Mouse (Mus musculus): ENCODE measurements around the gene Cpped1. TPM values are rescaled to one million over a fixed set of nuclear protein-coding genes. Genes with fewer than 3 reads are reported as not detected.
A peak's percentile ranks its signal among the peaks of the same experiment; 100 is the strongest.

Gene Cpped1
- polyA plus RNA-seq, 1 experiment from 2014 or later = 37.3 TPM

DNA sequence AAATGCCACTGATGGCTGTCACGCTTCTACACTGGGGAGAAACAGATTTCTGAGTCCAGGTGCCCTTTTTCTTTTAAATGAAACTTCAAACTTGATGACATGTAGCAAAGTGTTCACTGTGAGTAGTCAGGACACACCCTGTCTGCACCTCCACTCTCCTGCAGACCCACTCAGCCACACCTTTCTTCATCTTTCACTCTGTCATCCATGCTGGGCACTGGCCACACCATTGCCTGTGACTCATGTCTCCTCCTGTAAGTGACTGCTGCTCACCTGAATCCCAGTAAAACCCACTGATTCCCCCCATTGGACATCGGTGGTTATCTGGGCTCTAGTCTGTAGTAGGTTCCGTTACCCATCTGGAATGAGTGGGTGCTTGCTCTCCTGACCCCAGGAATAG is 118.8 kb downstream of the Cpped1 start:
- H3K36me3 ChIP-seq (ENCODE audit: control insufficient read depth, insufficient read depth) = no peaks in the 10 kb centered on the region
- H3K9me3 ChIP-seq (replicated peaks; ENCODE audit: control insufficient read depth, low read length) = 0 out of 2 replicates have a peak, but pooled peaks cover 4% of the 10 kb centered on the region
- no peak overlapping the region for H3K9ac ChIP-seq (ENCODE audit: low read length)
- no peak overlapping the region for H3K4me3 ChIP-seq (ENCODE audit: low read length)
- no peak for ATAC-seq (replicated peaks; ENCODE audit: extremely low read depth, insufficient read depth, low FRiP score)
- no peak overlapping the region for H3K4me2 ChIP-seq (ENCODE audit: low read depth, low read length)
- no peaks in the 10 kb centered on the region for H3K27me3 ChIP-seq (ENCODE audit: control insufficient read depth, insufficient read depth, low read length)
- no peaks in the 10 kb centered on the region for H3K4me1 ChIP-seq (ENCODE audit: control insufficient read depth, insufficient read depth, low read length)
- H3K27ac ChIP-seq (ENCODE audit: low read length) = no peak overlapping the region
- 84% methylated on average over 3 of the region's 3 CpGs for WGBS

GRCm38 (mm10) chr16:11785806-11786205 is 123.4 kb downstream of the Cpped1 start:
- Histone ChIP-seq H3K36me3 (ENCODE audit: control insufficient read depth, insufficient read depth) (no peaks in the 10 kb centered on the region), H3K4me1 (ENCODE audit: control insufficient read depth, insufficient read depth, low read length) (peaks cover 5% of the 10 kb centered on the region), H3K9ac (ENCODE audit: low read length) (no peak overlapping the region), H3K9me3 (replicated peaks; ENCODE audit: control insufficient read depth, low read length) (no peaks in the 10 kb centered on the region), H3K27me3 (ENCODE audit: control insufficient read depth, insufficient read depth, low read length) (no peaks in the 10 kb centered on the region), H3K27ac (ENCODE audit: low read length) (no peak overlapping the region), H3K4me2 (ENCODE audit: low read depth, low read length) (no peak overlapping the region), H3K4me3 (ENCODE audit: low read length) (no peak overlapping the region)
- WGBS = 54% methylated on average over 4 of the region's 4 CpGs
- ATAC-seq (replicated peaks; ENCODE audit: extremely low read depth, insufficient read depth, low FRiP score) = peak; percentile 14; the same call in 1 of the 2 replicates

- Histone ChIP-seq H3K9me3 (replicated peaks; ENCODE audit: control insufficient read depth, low read length) (no peaks in the 10 kb centered on the region), H3K36me3 (ENCODE audit: control insufficient read depth, insufficient read depth) (no peaks in the 10 kb centered on the region), H3K27ac (ENCODE audit: low read length) (no peak overlapping the region), H3K27me3 (ENCODE audit: control insufficient read depth, insufficient read depth, low read length) (no peaks in the 10 kb centered on the region), H3K4me1 (ENCODE audit: control insufficient read depth, insufficient read depth, low read length) (peaks cover 5% of the 10 kb centered on the region), H3K4me2 (ENCODE audit: low read depth, low read length) (no peak overlapping the region), H3K4me3 (ENCODE audit: low read length) (no peak overlapping the region), H3K9ac (ENCODE audit: low read length) (no peak overlapping the region)
- WGBS = 65% methylated on average over 4 of the region's 4 CpGs
- no peak for ATAC-seq (replicated peaks; ENCODE audit: extremely low read depth, insufficient read depth, low FRiP score)
Observed at GRCm38 (mm10) chr16:11784354-11784753, 124.9 kb downstream of the Cpped1 start.

DNA sequence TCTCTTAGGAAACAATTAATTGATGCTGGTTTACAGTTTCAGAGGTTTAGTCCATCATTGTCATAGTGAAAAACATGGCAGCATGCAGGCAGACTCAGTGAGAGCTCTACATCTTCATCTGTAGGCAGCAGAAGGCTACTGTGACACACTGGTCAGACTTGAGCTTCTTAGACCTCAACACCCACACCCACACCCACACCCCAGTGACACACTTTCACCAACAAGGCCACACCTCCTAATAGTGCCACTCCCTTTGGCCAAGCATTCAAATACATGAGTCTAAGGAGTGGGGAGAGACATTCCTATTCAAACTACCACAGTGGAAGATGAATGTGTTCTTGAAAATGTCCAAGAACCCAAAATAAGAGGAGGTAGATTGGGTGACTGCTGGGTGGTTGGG is 125.9 kb downstream of the Cpped1 start:
- no peak overlapping the region for H3K9ac ChIP-seq (ENCODE audit: low read length)
- no peak overlapping the region for H3K4me2 ChIP-seq (ENCODE audit: low read depth, low read length)
- H3K9me3 ChIP-seq (replicated peaks; ENCODE audit: control insufficient read depth, low read length) = no peaks in the 10 kb centered on the region
- no peak overlapping the region for H3K27ac ChIP-seq (ENCODE audit: low read length)
- peaks cover 5% of the 10 kb centered on the region for H3K4me1 ChIP-seq (ENCODE audit: control insufficient read depth, insufficient read depth, low read length)
- no peak overlapping the region for H3K4me3 ChIP-seq (ENCODE audit: low read length)
- no peaks in the 10 kb centered on the region for H3K36me3 ChIP-seq (ENCODE audit: control insufficient read depth, insufficient read depth)
- no peaks in the 10 kb centered on the region for H3K27me3 ChIP-seq (ENCODE audit: control insufficient read depth, insufficient read depth, low read length)
- ATAC-seq (replicated peaks; ENCODE audit: extremely low read depth, insufficient read depth, low FRiP score) = no peak

- Histone ChIP-seq H3K4me3 (ENCODE audit: low read length) (no peak overlapping the region), H3K27me3 (ENCODE audit: control insufficient read depth, insufficient read depth, low read length) (no peaks in the 10 kb centered on the region), H3K4me2 (ENCODE audit: low read depth, low read length) (no peak overlapping the region), H3K9ac (ENCODE audit: low read length) (no peak overlapping the region), H3K9me3 (replicated peaks; ENCODE audit: control insufficient read depth, low read length) (no peaks in the 10 kb centered on the region), H3K36me3 (ENCODE audit: control insufficient read depth, insufficient read depth) (no peaks in the 10 kb centered on the region), H3K27ac (ENCODE audit: low read length) (no peak overlapping the region), H3K4me1 (ENCODE audit: control insufficient read depth, insufficient read depth, low read length) (peaks cover 5% of the 10 kb centered on the region)
- no peak for ATAC-seq (replicated peaks; ENCODE audit: extremely low read depth, insufficient read depth, low FRiP score)
- 13% methylated on average over 2 of the region's 2 CpGs for WGBS
Observed at GRCm38 (mm10) chr16:11782082-11782481, 127.2 kb downstream of the Cpped1 start.

DNA sequence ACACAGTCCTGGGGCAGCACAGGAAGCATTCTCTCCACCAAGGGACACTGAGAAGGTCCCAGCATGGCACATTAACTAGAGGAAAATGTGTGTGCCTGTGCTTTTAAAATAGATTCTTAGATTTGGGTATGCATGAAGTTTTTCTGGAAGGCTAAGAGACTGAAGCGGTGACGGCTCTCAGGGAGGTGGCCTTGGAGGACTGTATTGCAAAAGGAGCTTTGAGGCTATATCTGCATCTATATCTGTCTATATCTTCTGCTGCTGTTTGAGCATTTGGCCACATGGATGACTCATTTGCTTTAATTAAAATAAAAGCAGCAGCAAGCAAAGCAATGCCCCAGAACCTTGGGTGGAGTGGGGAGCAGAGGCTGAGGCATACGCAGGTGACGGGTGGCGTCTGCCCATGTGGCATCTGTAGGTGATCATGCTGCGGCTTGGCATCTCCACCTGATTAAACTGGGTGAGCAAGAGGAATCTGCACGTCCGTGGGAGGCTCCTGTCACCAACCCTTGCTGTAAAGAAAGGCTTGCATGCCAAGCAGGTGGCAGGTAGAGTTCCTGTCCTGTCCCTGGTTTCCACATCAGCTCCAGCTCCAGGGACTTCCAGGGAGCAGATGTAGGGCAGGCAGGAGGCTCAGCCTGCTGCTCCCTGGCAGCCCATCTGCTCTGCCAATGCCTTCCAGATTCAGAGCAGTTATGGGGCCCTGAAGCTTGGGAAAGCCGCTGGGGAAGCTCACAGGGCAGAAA is 130.4 kb downstream of the Cpped1 start:
- Histone ChIP-seq H3K36me3 (ENCODE audit: control insufficient read depth, insufficient read depth) (no peaks in the 10 kb centered on the region), H3K9me3 (replicated peaks; ENCODE audit: control insufficient read depth, low read length) (no peaks in the 10 kb centered on the region), H3K27ac (ENCODE audit: low read length) (no peak overlapping the region), H3K4me3 (ENCODE audit: low read length) (no peak overlapping the region), H3K4me1 (ENCODE audit: control insufficient read depth, insufficient read depth, low read length) (peaks cover 5% of the 10 kb centered on the region), H3K27me3 (ENCODE audit: control insufficient read depth, insufficient read depth, low read length) (no peaks in the 10 kb centered on the region), H3K9ac (ENCODE audit: low read length) (no peak overlapping the region), H3K4me2 (ENCODE audit: low read depth, low read length) (no peak overlapping the region)
- no peak for ATAC-seq (replicated peaks; ENCODE audit: extremely low read depth, insufficient read depth, low FRiP score)
- WGBS = 75% methylated on average over 9 of the region's 9 CpGs

- no peak overlapping the region for H3K4me2 ChIP-seq (ENCODE audit: low read depth, low read length)
- no peaks in the 10 kb centered on the region for H3K9me3 ChIP-seq (replicated peaks; ENCODE audit: control insufficient read depth, low read length)
- H3K36me3 ChIP-seq (ENCODE audit: control insufficient read depth, insufficient read depth) = no peaks in the 10 kb centered on the region
- H3K4me3 ChIP-seq (ENCODE audit: low read length) = no peak overlapping the region
- no peaks in the 10 kb centered on the region for H3K27me3 ChIP-seq (ENCODE audit: control insufficient read depth, insufficient read depth, low read length)
- H3K9ac ChIP-seq (ENCODE audit: low read length) = no peak overlapping the region
- no peak for ATAC-seq (replicated peaks; ENCODE audit: extremely low read depth, insufficient read depth, low FRiP score)
- 69% methylated on average over 5 of the region's 5 CpGs for WGBS
- peaks cover 5% of the 10 kb centered on the region for H3K4me1 ChIP-seq (ENCODE audit: control insufficient read depth, insufficient read depth, low read length)
- no peak overlapping the region for H3K27ac ChIP-seq (ENCODE audit: low read length)
Observed at GRCm38 (mm10) chr16:11778191-11778590, 131.1 kb downstream of the Cpped1 start.

DNA sequence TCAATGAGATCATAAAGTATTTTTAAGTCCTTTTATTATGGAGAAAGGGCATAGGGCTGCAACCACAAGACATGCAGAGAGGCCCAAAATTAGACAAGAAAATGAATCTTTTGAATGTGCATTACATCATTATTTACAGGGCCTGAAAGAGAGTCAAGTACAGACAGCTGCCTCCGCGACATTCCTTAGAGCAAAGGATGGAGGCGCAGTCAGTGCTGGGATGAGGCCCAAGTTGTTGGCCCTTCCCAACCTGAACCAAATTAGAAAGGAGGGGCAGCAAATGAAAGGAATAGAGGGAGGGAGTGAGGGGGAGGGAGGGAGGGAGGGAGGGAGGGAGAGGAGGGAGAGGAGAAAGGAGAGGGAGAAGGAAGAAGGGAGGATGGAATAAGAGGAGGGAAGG is 132.7 kb downstream of the Cpped1 start:
- no peak for ATAC-seq (replicated peaks; ENCODE audit: extremely low read depth, insufficient read depth, low FRiP score)
- Histone ChIP-seq H3K9me3 (replicated peaks; ENCODE audit: control insufficient read depth, low read length) (no peaks in the 10 kb centered on the region), H3K4me3 (ENCODE audit: low read length) (no peak overlapping the region), H3K9ac (ENCODE audit: low read length) (no peak overlapping the region), H3K4me1 (ENCODE audit: control insufficient read depth, insufficient read depth, low read length) (no peaks in the 10 kb centered on the region), H3K27ac (ENCODE audit: low read length) (no peak overlapping the region), H3K36me3 (ENCODE audit: control insufficient read depth, insufficient read depth) (no peaks in the 10 kb centered on the region), H3K4me2 (ENCODE audit: low read depth, low read length) (no peak overlapping the region), H3K27me3 (ENCODE audit: control insufficient read depth, insufficient read depth, low read length) (no peaks in the 10 kb centered on the region)
- WGBS = 77% methylated on average over 3 of the region's 3 CpGs

DNA sequence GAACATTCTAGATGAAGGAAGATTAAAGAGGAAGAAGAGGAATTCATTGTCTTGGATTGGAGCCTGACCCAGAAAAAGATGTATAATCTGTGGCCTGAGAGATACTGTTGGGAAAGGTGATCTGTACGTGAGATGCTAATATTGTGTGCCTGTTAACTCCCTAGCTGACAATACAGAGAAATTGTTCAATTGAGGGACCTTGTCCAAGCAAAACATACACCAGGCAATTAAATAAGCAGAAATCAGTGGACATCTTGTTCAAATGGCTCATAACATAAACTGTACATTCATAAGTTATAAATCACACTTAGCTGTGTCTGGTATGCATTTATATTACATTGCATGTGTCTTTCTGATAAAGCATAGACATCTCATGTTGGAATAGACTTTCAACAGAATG is 134.9 kb downstream of the Cpped1 start:
- no peak overlapping the region for H3K4me2 ChIP-seq (ENCODE audit: low read depth, low read length)
- 88% methylated on average over 1 of the region's 1 CpGs for WGBS
- no peak overlapping the region for H3K27ac ChIP-seq (ENCODE audit: low read length)
- ATAC-seq (replicated peaks; ENCODE audit: extremely low read depth, insufficient read depth, low FRiP score) = no peak
- H3K36me3 ChIP-seq (ENCODE audit: control insufficient read depth, insufficient read depth) = no peaks in the 10 kb centered on the region
- no peaks in the 10 kb centered on the region for H3K27me3 ChIP-seq (ENCODE audit: control insufficient read depth, insufficient read depth, low read length)
- no peaks in the 10 kb centered on the region for H3K4me1 ChIP-seq (ENCODE audit: control insufficient read depth, insufficient read depth, low read length)
- H3K9ac ChIP-seq (ENCODE audit: low read length) = no peak overlapping the region
- H3K4me3 ChIP-seq (ENCODE audit: low read length) = no peak overlapping the region
- H3K9me3 ChIP-seq (replicated peaks; ENCODE audit: control insufficient read depth, low read length) = peaks cover 10% of the 10 kb centered on the region; the same call in 1 of the 2 replicates
